Mouse (Mus musculus) bone marrow macrophage, adult 2 months (primary cell): ENCODE results near the gene Ugt1a10.

Experiments
- CTCF ChIP-seq: IDR thresholded peaks from 2 replicates; pipeline ENCODE4 v1.5.1; 2012; ENCODE audit warnings: low read depth, mild to moderate bottlenecking, low read length, moderate library complexity
- POLR2A ChIP-seq: IDR thresholded peaks from 2 replicates; pipeline ENCODE4 v1.6.1; 2012; ENCODE audit warnings: mild to moderate bottlenecking, low read depth, low read length, borderline replicate concordance

- TF ChIP-seq POLR2A (no peak), CTCF (no peak)
Observed at GRCm38 (mm10) chr1:88008735-88009134, 46.5 kb upstream of the Ugt1a10 start.
